Mouse (Mus musculus) kidney, embryonic 14.5 days (tissue): ENCODE data around the gene Gm9195. TPM values are rescaled to one million over a fixed set of nuclear protein-coding genes. Genes with fewer than 3 reads are reported as not detected.
A peak's percentile ranks its signal among the peaks of the same experiment; 100 is the strongest.

ENCODE experiments used
- ATAC-seq: fragments of 200-750 bp; cut with Nextera tagmentation; 2 replicates; pipeline ENCODE4 v1.8.0; 2017; ENCODE audit warnings: moderate number of reproducible peaks, mild to moderate bottlenecking, moderate TSS enrichment, moderate library complexity; ENCODE audit not compliant: low FRiP score, low TSS enrichment
- H3K27ac ChIP-seq: fragments of 300-500 bp; sonication (generic); 2 replicates; pipeline ENCODE4 v1.5.1; 2014; ENCODE audit warnings: low read depth, mild to moderate bottlenecking, low read length, moderate library complexity, mixed read lengths
- H3K27me3 ChIP-seq: fragments of 300-500 bp; sonication (generic); 2 replicates; pipeline ENCODE4 v1.6.1; 2014; ENCODE audit warnings: mild to moderate bottlenecking, low read length; ENCODE audit not compliant: control insufficient read depth, insufficient read depth
- H3K36me3 ChIP-seq: fragments of 300-500 bp; sonication (generic); 2 replicates; pipeline ENCODE4 v1.6.1; 2014; ENCODE audit warnings: low read length, mixed read lengths; ENCODE audit not compliant: control insufficient read depth, insufficient read depth
- H3K4me1 ChIP-seq: fragments of 300-500 bp; sonication (generic); 2 replicates; pipeline ENCODE4 v1.6.1; 2014; ENCODE audit warnings: low read length, mixed read lengths; ENCODE audit not compliant: control insufficient read depth, insufficient read depth
- H3K4me2 ChIP-seq: fragments of 300-500 bp; sonication (generic); replicated peaks from 2 replicates; pipeline ENCODE4 v1.6.1; 2014; ENCODE audit warnings: low read depth, mild to moderate bottlenecking, low read length
- H3K4me3 ChIP-seq: fragments of 300-500 bp; sonication (generic); 2 replicates; pipeline ENCODE4 v1.5.1; 2014; ENCODE audit warnings: mild to moderate bottlenecking, low read length
- H3K9ac ChIP-seq: fragments of 300-500 bp; sonication (generic); 2 replicates; pipeline ENCODE4 v1.6.1; 2014; ENCODE audit warnings: low read depth, mild to moderate bottlenecking, low read length, moderate library complexity
- H3K9me3 ChIP-seq: fragments of 300-500 bp; sonication (generic); 2 replicates; pipeline ENCODE4 v1.6.1; 2016; ENCODE audit warnings: low read length; ENCODE audit not compliant: control insufficient read depth
- WGBS: fragments of 180-500 bp; shearing (Covaris S2); extraction: QIAGEN DNeasy Blood & Tissue Kit; methylation state at CpG from one replicate; pipeline ENCODE4 v1.1.7; 2014; 5-methylcytosine and 5-hydroxymethylcytosine counted together
- polyA plus RNA-seq: library from polyadenylated mRNA; unstranded; fragments of >200 nt; fragmentation: Nextera tagmentation; extraction: Ambion mirVana; gene quantifications from 2 replicates; pipeline ENCODE4 v1.2.1, GENCODE M21; 2014

Gm9195 gene
- polyA plus RNA-seq = not detected in 2 replicates

DNA sequence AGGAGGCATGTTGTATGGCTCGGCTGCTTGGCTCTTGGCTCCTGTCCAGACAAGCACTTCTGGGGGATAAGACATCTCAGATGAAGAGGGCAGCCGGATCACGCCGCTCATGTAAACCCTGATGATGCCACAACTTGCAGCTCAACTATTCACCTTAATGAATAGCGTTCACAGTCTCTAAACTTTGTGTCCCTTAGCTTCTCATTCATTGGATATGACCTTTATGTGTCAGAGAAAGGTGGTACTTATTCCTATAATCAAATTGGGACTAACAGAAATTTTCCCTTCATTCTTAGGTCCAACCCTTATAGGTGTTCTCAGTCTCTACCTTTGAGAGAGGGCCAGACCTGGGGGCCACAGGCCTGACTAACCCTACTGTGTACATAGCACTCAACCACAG is at the start of gene Gm9195:
TSS of gene Gm9195 (minus strand) at position 101 of the 400 bp plus-strand sequence.
- H3K36me3 ChIP-seq = no peaks in the 10 kb centered on the region
- no peak for ATAC-seq
- H3K4me3 ChIP-seq = no peak within 1 kb of the TSS
- no peak within 1 kb of the TSS for H3K27ac ChIP-seq
- no peaks in the 10 kb centered on the region for H3K27me3 ChIP-seq
- no peaks in the 10 kb centered on the region for H3K9me3 ChIP-seq
- no peaks in the 10 kb centered on the region for H3K4me1 ChIP-seq
- H3K9ac ChIP-seq = no peak within 1 kb of the TSS
- no peak within 1 kb of the TSS for H3K4me2 ChIP-seq
- WGBS = 84% methylated on average over 5 of the region's 5 CpGs

DNA sequence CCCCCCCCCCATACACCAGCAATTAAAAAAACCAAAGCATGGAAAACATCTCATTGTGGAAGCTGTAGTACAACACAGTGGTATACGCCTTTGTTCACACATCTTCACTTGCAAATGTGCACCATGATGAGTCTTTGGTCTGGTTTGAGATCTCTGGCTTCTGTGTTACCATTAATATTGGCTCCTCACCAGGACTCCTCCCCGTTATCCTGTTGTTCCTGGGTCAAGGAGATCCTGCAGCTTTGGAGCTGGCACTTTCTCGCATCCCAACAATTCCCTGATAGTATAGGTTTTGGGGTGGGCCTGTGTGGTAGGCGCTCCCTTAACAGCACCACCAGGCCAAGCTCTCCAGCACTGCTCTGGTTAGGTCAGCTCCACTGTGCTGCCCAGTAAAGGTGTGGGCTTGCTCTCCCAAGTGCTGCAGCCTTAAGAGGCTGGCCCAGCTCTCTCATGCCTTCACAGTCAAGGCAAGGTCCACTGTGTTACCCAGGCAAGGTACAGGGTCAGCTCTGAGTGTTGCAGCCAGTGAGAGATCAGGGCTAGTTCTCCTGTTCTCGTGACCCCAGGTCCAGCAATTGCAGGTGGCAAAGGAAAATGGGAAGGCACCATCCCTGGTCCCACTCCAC is 44.9 kb upstream of the Gm9195 start:
- H3K4me1 ChIP-seq = 0 out of 2 replicates have a peak, but pooled peaks cover 4% of the 10 kb centered on the region
- no peak overlapping the region for H3K9ac ChIP-seq
- peaks cover 14% of the 10 kb centered on the region for H3K27me3 ChIP-seq
- no peak for ATAC-seq
- H3K27ac ChIP-seq = no peak overlapping the region
- H3K4me2 ChIP-seq = no peak overlapping the region
- no peak overlapping the region for H3K4me3 ChIP-seq
- peaks cover 26% of the 10 kb centered on the region for H3K36me3 ChIP-seq
- H3K9me3 ChIP-seq = no peaks in the 10 kb centered on the region
- 91% methylated on average over 5 of the region's 5 CpGs for WGBS

DNA sequence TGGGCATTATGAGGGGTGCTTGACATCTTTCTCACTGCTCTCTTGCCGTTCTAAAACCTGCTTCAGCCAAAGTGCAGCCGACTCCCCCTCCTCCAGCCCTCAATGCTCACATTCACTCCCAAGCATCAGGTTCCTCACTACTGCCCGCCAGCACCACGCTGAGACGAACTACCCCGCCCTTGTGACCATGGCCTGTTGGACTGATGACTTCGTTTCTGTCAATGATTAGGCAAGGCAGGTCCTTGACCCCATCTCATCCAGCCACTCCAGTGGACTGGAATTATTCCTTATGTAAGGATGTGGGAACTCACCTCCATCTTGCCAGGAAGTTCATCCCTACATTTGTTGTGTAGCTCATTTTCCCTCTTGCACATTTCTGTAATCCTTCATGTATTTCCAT is 42.2 kb upstream of the Gm9195 start:
- Histone ChIP-seq H3K4me2 (no peak overlapping the region), H3K4me1 (0 out of 2 replicates have a peak, but pooled peaks cover 4% of the 10 kb centered on the region), H3K9ac (no peak overlapping the region), H3K36me3 (peaks cover 5% of the 10 kb centered on the region), H3K9me3 (no peaks in the 10 kb centered on the region), H3K27ac (no peak overlapping the region), H3K4me3 (no peak overlapping the region), H3K27me3 (peaks cover 17% of the 10 kb centered on the region)
- peak; percentile 33; the same call in 1 of the 2 replicates for ATAC-seq
- WGBS = 55% methylated on average over 7 of the region's 7 CpGs

DNA sequence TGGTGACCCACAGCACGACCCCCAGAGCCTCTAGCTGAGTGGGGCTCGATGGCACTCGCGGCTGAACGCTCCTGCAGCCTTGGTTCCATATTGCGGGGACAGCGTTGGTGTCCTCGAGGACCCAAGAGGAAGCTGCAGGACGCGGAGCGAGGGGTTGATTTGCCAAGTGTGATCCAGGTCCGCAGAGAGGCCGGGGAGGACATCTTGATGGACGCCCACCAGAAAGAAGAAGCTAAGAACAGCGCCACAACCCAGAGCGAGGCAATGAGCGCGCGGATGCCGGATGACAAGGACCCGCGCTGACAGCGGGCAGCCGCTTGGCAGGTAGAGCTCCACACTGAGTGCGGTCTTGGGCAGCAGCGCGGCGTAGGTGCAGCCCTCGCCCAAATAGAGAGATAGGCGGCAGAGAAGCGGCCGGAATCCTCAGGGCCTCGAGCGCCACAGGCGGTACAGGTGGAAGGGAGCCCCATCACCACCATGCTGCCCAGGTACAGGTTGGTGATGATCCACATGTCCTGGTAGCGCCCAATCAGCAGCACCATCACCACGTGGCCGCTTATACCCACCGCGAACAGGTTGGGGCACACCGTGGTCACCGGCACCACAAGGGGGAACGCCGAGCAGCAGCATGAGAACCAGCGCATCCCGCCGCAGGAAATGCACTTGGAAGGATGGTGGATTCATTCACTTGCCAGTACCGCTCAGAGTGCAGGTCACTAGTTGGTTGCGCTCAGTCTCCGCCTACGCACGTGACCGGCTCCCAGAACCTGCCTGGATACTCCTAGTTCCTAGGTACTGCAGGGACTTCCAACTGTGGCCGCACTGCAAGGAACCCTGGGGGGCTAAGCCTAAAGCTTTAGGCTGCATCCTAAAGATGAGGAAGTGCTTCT is 40.6 kb upstream of the Gm9195 start:
- Histone ChIP-seq H3K9ac (0 out of 2 replicates have a peak overlapping the region, but pooled peaks have one; percentile 28), H3K36me3 (peaks cover 5% of the 10 kb centered on the region), H3K27ac (no peak overlapping the region), H3K4me2 (peak overlapping the region; percentile 90), H3K4me1 (0 out of 2 replicates have a peak, but pooled peaks cover 4% of the 10 kb centered on the region), H3K4me3 (peak overlapping the region; percentile 43), H3K9me3 (no peaks in the 10 kb centered on the region), H3K27me3 (peaks cover 17% of the 10 kb centered on the region)
- peak; percentile 81 for ATAC-seq
- WGBS = 3% methylated on average over 54 of the region's 54 CpGs

DNA sequence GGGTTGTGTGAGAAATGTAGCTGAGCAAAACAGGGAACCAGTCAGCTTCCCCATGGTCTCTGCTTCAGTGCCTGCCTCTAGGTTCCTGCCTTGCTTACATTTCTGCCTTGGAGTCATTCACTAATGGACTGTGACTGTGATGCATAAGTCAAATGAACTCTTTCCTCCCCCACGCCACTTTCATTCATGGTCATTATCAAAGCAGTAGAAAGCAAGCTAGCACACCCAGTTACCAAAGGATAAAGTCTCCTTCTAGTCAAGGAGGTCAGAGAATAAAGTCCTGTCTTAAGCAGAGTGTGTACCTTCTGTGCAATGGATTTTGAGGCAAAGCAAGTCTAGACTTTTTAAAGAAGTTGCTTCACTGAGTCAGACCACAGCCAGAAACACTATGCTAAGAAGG is 35.5 kb upstream of the Gm9195 start:
- Histone ChIP-seq H3K4me3 (no peak overlapping the region), H3K4me2 (no peak overlapping the region), H3K27ac (no peak overlapping the region), H3K27me3 (peaks cover 10% of the 10 kb centered on the region), H3K9me3 (no peaks in the 10 kb centered on the region), H3K36me3 (no peaks in the 10 kb centered on the region), H3K9ac (no peak overlapping the region), H3K4me1 (0 out of 2 replicates have a peak, but pooled peaks cover 4% of the 10 kb centered on the region)
- no peak for ATAC-seq
- 32% methylated on average over 1 of the region's 1 CpGs for whole genome bisulfite sequencing

DNA sequence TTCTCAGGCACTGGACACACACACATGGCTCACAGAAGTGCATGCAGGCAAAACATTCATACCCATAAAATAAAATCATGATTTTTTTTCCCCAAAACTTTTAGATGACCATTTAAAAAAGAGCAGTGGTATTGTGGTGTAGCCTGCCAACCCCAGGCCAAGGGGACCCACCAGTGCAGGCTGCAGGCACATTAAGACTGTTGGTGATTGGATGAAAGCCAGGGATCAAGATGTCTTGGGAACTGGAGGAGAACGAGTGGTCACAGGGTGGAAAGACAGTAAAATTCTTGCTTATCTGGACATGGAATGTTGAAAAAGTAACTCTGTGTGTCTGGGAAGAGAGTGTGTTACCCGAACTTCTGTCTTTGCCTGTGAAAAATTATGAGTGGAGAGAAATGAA is 27.9 kb upstream of the Gm9195 start:
- ATAC-seq = no peak
- H3K36me3 ChIP-seq = no peaks in the 10 kb centered on the region
- 49% methylated on average over 2 of the region's 2 CpGs for WGBS

DNA sequence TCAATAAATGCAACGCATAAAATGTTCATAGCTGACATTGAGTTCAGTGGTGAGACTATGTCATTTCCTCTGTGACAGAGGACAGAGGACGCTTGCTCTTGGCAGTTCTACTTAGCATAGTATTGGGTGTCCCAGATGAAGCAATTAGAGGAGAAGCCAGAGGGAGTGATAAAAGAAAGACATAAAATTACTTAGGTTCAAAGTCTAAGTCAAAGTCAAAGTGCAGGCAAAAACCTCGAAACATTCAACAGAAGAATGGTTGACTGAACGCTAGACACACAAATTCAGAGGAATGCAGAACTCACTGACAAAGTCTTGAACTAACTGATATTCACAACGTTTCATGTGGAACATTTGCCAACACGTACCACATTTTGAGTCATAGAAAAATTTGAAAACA is 27.1 kb upstream of the Gm9195 start:
- H3K27me3 ChIP-seq = no peaks in the 10 kb centered on the region
- no peak overlapping the region for H3K4me2 ChIP-seq
- no peak for ATAC-seq
- H3K9ac ChIP-seq = no peak overlapping the region
- WGBS = 67% methylated on average over 6 of the region's 6 CpGs
- no peaks in the 10 kb centered on the region for H3K9me3 ChIP-seq
- H3K27ac ChIP-seq = no peak overlapping the region
- H3K4me1 ChIP-seq = no peaks in the 10 kb centered on the region
- H3K4me3 ChIP-seq = no peak overlapping the region
- no peaks in the 10 kb centered on the region for H3K36me3 ChIP-seq

More for the DNA sequence above, 27.9 kb upstream of the Gm9195 start:
- no peak overlapping the region for H3K4me2 ChIP-seq
- H3K4me3 ChIP-seq = no peak overlapping the region
- H3K9ac ChIP-seq = no peak overlapping the region
- H3K27ac ChIP-seq = no peak overlapping the region
- H3K4me1 ChIP-seq = no peaks in the 10 kb centered on the region
- H3K9me3 ChIP-seq = no peaks in the 10 kb centered on the region
- H3K27me3 ChIP-seq = no peaks in the 10 kb centered on the region

DNA sequence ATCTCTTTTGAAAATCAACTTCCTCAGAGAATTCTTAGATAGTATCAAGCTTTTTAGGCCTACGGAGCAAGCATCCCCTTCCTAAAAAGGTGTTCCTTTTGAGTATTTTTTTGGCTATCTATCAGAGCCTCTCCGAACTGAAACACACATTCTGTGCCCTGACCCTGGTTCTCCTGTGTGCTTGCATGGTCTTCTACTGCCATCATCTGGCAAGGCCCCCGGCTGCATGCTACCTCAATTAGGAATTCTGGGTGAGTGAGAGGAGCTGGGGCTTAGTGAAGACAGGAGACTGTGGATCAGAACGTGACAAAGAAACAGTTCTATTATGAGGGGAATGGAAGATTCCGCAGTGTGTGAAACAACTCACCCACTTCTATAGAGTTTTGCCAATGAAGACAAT is 24.7 kb upstream of the Gm9195 start:
- H3K9ac ChIP-seq = no peak overlapping the region
- no peaks in the 10 kb centered on the region for H3K36me3 ChIP-seq
- no peaks in the 10 kb centered on the region for H3K27me3 ChIP-seq
- no peak; the same call in 1 of the 2 replicates for ATAC-seq
- H3K27ac ChIP-seq = no peak overlapping the region
- H3K4me1 ChIP-seq = no peaks in the 10 kb centered on the region
- no peak overlapping the region for H3K4me3 ChIP-seq
- WGBS = 26% methylated on average over 5 of the region's 5 CpGs
- no peaks in the 10 kb centered on the region for H3K9me3 ChIP-seq
- H3K4me2 ChIP-seq = no peak overlapping the region
